Mouse (Mus musculus) small intestine, adult 2 months (tissue): ENCODE data around the gene Rad51b. TPM values are rescaled to one million over a fixed set of nuclear protein-coding genes. Genes with fewer than 3 reads are reported as not detected.

Experiments
- H3K27ac ChIP-seq: fragments of 200-500 bp; 2 replicates; pipeline ENCODE4 v1.5.1; 2012; ENCODE audit warnings: low read depth, low read length, control low read depth, inconsistent platforms; ENCODE audit not compliant: insufficient read depth
- H3K27me3 ChIP-seq: fragments of 200-500 bp; 2 replicates; pipeline ENCODE4 v1.6.1; 2012; ENCODE audit warnings: mild to moderate bottlenecking, moderate library complexity, low read length, inconsistent platforms; ENCODE audit not compliant: control insufficient read depth, insufficient read depth
- H3K36me3 ChIP-seq: fragments of 200-500 bp; 2 replicates; pipeline ENCODE4 v1.6.1; 2012; ENCODE audit warnings: mild to moderate bottlenecking, low read length, control low read depth, inconsistent platforms; ENCODE audit not compliant: control insufficient read depth, insufficient read depth
- H3K4me1 ChIP-seq: fragments of 200-500 bp; 2 replicates; pipeline ENCODE4 v1.6.1; 2012; ENCODE audit warnings: low read length, inconsistent platforms, mixed read lengths; ENCODE audit not compliant: control insufficient read depth, insufficient read depth, insufficient read length
- H3K4me3 ChIP-seq: fragments of 200-500 bp; 2 replicates; pipeline ENCODE4 v1.5.1; 2012; ENCODE audit warnings: low read depth, mild to moderate bottlenecking, control low read depth, inconsistent platforms, low read length, moderate library complexity
- CTCF ChIP-seq: fragments of 200-500 bp; IDR thresholded peaks from 2 replicates; pipeline ENCODE4 v1.5.1; 2012; ENCODE audit warnings: low read depth, mild to moderate bottlenecking, control low read depth, inconsistent platforms, low read length, moderate library complexity, mixed read lengths; ENCODE audit not compliant: insufficient replicate concordance, insufficient read length; ENCODE audit errors: extremely low read depth
- POLR2A ChIP-seq: fragments of 200-500 bp; IDR thresholded peaks from 2 replicates; pipeline ENCODE4 v1.6.1; 2012; ENCODE audit warnings: low read depth, mild to moderate bottlenecking, control low read depth, inconsistent platforms, low read length, moderate library complexity
- WGBS: fragments of 180-500 bp; shearing (Covaris S2); methylation state at CpG from one replicate; pipeline ENCODE4 v1.1.7; 2018; 5-methylcytosine and 5-hydroxymethylcytosine counted together
- polyA plus RNA-seq: library from polyadenylated mRNA; depleted of rRNA; stranded (reverse); fragments of >200 nt; gene quantifications from 2 replicates; pipeline ENCODE4 v1.2.3, GENCODE M21; 2012

Rad51b gene
- polyA plus RNA-seq, 1 experiment, result 0.46 TPM

- peak overlapping the region; percentile 36; the same call in 1 of the 2 replicates for H3K27ac ChIP-seq
- 63% methylated on average over 9 of the region's 9 CpGs for WGBS
- no peaks in the 10 kb centered on the region for H3K36me3 ChIP-seq
- no peak overlapping the region for H3K4me3 ChIP-seq
- H3K4me1 ChIP-seq, result peaks cover 10% of the 10 kb centered on the region
- TF ChIP-seq CTCF, result no peak
- no peak for TF ChIP-seq POLR2A
- H3K27me3 ChIP-seq, result no peaks in the 10 kb centered on the region
These were observed 316.9 kb downstream of the Rad51b start for GRCm38 (mm10) chr12:79613846-79614582.

GRCm38 (mm10) chr12:79614583-79614953 lies 317.5 kb downstream of the Rad51b start:
- no peak overlapping the region for H3K4me3 ChIP-seq
- H3K27ac ChIP-seq, result no peak overlapping the region
- peaks cover 10% of the 10 kb centered on the region for H3K4me1 ChIP-seq
- 65% methylated on average over 2 of the region's 2 CpGs for WGBS
- no peaks in the 10 kb centered on the region for H3K27me3 ChIP-seq
- H3K36me3 ChIP-seq, result no peaks in the 10 kb centered on the region
- TF ChIP-seq CTCF (no peak), POLR2A (no peak)

- Histone ChIP-seq H3K36me3 (no peaks in the 10 kb centered on the region), H3K4me3 (no peak overlapping the region), H3K27me3 (no peaks in the 10 kb centered on the region), H3K4me1 (peaks cover 7% of the 10 kb centered on the region), H3K27ac (no peak overlapping the region)
- TF ChIP-seq CTCF (no peak), POLR2A (no peak)
- WGBS, result 81% methylated on average over 5 of the region's 5 CpGs
These were observed 318.7 kb downstream of the Rad51b start for GRCm38 (mm10) chr12:79615717-79616316.

- H3K27me3 ChIP-seq, result no peaks in the 10 kb centered on the region
- TF ChIP-seq CTCF (no peak), POLR2A (no peak)
- 97% methylated on average over 1 of the region's 1 CpGs for WGBS
- no peak overlapping the region for H3K27ac ChIP-seq
- no peaks in the 10 kb centered on the region for H3K36me3 ChIP-seq
- peaks cover 4% of the 10 kb centered on the region; the same call in 1 of the 2 replicates for H3K4me1 ChIP-seq
- H3K4me3 ChIP-seq, result no peak overlapping the region
These were observed 321.9 kb downstream of the Rad51b start for GRCm38 (mm10) chr12:79619009-79619408.

- Histone ChIP-seq H3K27ac (no peak overlapping the region), H3K36me3 (no peaks in the 10 kb centered on the region), H3K27me3 (no peaks in the 10 kb centered on the region), H3K4me3 (no peak overlapping the region), H3K4me1 (peaks cover 4% of the 10 kb centered on the region; the same call in 1 of the 2 replicates)
- WGBS, result 45% methylated on average over 5 of the region's 5 CpGs
- TF ChIP-seq POLR2A, result no peak
- TF ChIP-seq CTCF, result no peak
These were observed 323.6 kb downstream of the Rad51b start for GRCm38 (mm10) chr12:79620693-79621092.

GRCm38 (mm10) chr12:79623308-79623707 lies 326.2 kb downstream of the Rad51b start:
- no peaks in the 10 kb centered on the region for H3K27me3 ChIP-seq
- H3K4me3 ChIP-seq, result no peak overlapping the region
- H3K4me1 ChIP-seq, result peaks cover 7% of the 10 kb centered on the region; the same call in 1 of the 2 replicates
- no peaks in the 10 kb centered on the region for H3K36me3 ChIP-seq
- TF ChIP-seq CTCF (peak; percentile 12; the same call in 1 of the 2 replicates), POLR2A (no peak)
- 16% methylated on average over 1 of the region's 1 CpGs for WGBS
- no peak overlapping the region for H3K27ac ChIP-seq
